Mouse (Mus musculus) thymus, adult 2 months (tissue): ENCODE data around the gene Trak1.

Experiments
- CTCF ChIP-seq: fragments of 200-500 bp; IDR thresholded peaks from 2 replicates; pipeline ENCODE4 v1.5.1; 2012; ENCODE audit warnings: mild to moderate bottlenecking, control low read depth, low read length, moderate library complexity, borderline replicate concordance; ENCODE audit not compliant: control insufficient read depth, poor library complexity, insufficient read depth; ENCODE audit errors: extremely low read depth
- POLR2A ChIP-seq: fragments of 200-500 bp; IDR thresholded peaks from 2 replicates; pipeline ENCODE4 v1.6.1; 2012; ENCODE audit warnings: mild to moderate bottlenecking, low read length, control low read depth, moderate library complexity; ENCODE audit not compliant: control insufficient read depth, poor library complexity, insufficient read depth; ENCODE audit errors: extremely low read depth

DNA sequence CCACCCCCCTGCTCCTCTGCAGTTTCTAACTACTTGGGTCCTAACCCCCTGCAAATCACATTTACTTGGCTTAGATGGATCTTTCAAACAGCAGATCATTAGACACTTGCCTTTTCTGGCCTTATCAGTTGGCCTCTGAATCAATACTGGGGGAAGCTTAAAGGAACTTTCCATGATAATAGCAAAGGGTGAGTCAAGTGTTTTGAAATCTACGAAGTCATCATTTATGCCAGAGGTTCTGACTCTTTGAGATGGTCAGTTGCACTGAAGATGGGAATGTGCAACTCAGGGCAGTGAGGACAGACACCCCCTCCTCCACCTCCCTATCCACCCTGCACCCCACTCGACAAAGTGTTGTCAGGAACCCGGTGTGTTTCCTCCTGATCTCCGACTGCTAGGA, 108.5 kb downstream of the Trak1 start:
- TF ChIP-seq CTCF: no peak
- TF ChIP-seq POLR2A: no peak
